Mouse (Mus musculus): Measurements from ENCODE around the gene Trabd2b.

DNA sequence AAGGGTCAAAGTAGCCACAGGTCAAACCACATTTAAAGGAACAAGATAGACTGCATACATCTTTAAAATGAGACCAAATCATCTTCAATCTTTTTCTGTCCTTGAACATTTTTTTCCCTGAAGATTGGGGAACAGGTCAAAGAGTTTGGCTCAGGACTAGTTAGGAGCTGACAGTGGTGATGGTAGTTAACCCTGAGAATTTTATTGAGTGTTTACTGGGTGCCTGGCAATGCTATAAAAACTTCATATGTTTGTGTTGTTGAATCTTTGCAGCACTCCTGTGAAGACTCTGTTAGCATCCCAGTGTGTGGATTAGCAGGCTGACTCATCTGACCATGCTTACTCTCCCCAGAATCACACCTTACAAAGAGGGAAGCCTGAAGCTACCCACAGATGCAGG lies 238.8 kb downstream of the Trabd2b start:
- TF ChIP-seq POLR2A (IDR thresholded peaks at IDR 0.05; ENCODE audit: insufficient read depth, low read depth, low read length) (no peak), CTCF (IDR thresholded peaks at IDR 0.05; ENCODE audit: insufficient read depth, low read depth, low read length) (no peak)
